Mouse (Mus musculus) activated CD4-positive, CD25-positive, alpha-beta regulatory T cell, adult 4 months (primary cell): Measurements from ENCODE around the gene Pou2f2. TPM values are rescaled to one million over a fixed set of nuclear protein-coding genes. Genes with fewer than 3 reads are reported as not detected.
A peak's percentile ranks its signal among the peaks of the same experiment; 100 is the strongest.

ENCODE experiments used
- ATAC-seq: one replicate; pipeline ENCODE4 v1.8.0; 2017
- polyA plus RNA-seq, 2 experiments: library from polyadenylated mRNA; unstranded; fragments of 100-300 nt; shearing (Covaris generic); gene quantifications; one replicate each; pipeline ENCODE4 v1.2.1; 2017

Pou2f2 gene
- polyA plus RNA-seq, 2 experiments from 2014 or later: 19.1 to 25.3 TPM

- ATAC-seq: no peak
Observed at GRCm38 (mm10) chr7:25141761-25142160, 37.8 kb downstream of the Pou2f2 start.

GRCm38 (mm10) chr7:25137553-25137952 lies 42.0 kb downstream of the Pou2f2 start:
- no peak for ATAC-seq

GRCm38 (mm10) chr7:25133092-25134049 lies 46.2 kb downstream of the Pou2f2 start:
- peak; percentile 34 for ATAC-seq

GRCm38 (mm10) chr7:25132318-25132960 lies 47.1 kb downstream of the Pou2f2 start:
- peak; percentile 83 for ATAC-seq

DNA sequence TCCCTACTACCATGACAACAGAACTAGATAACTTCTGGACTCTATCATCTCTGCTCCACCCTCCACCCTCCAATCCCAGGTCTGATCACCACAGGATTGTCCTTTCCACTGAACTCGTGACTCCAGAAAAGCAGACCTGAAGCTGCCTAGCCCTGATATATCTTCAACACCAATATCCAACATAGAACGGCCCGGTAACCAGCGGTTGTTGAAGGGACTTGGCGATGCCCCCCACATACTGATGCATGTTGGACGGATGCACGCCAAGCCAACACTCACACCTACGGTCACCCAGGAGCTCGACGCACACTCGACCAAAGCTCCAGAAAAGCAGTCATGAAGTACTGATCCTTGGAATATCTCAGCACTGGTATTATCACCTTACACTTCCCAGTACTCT lies 48.3 kb downstream of the Pou2f2 start:
- no peak for ATAC-seq

- no peak for ATAC-seq
Observed at GRCm38 (mm10) chr7:25130565-25130964, 49.0 kb downstream of the Pou2f2 start.

DNA sequence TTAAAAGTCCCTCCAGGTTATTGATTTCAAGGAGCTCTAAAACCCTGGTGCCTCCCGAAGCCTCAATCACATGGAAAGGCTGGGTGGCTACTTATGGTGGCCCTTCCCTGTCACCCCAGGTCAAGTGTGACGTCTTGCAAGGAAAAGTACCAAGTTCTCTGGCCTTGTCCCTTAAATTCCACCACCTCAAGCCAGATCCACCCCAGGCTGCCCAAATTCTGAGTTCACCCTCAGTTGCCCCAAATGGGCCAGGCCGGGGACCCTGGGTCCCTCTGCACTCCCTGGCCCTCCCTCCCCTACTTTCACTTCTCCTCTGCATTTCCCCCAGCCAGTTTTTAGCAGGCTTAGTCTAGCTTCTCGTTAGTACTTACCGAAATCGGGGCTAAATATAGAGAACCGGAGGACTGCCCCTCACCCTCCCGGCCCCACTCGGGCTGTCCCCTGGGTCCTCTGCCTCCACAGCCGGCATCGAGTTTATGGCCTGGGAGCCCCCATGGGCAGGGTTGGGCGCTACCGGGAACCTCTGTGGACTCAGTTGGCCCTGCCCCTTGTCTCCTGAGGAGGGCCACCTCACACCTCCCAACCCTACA lies 50.0 kb downstream of the Pou2f2 start:
- ATAC-seq: no peak

DNA sequence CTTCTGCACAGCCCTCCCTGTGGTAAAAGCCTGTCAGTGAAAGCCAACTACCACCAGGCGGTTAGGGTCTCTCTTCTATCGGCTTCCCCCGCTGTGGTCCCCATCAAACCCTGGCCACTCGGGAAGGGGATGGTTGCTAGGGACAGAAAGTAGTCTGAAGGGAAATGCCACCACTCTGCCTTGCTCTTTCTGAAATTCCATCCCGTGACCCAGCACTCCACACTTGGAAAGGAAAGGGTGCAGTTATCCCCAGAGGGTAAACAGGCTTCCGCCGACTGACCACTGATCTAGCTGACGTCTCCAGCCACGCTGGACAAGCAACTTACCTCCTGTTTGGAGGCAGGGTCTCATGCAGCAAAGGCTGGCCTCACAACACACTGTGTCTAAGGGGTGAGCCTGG lies 51.6 kb downstream of the Pou2f2 start:
- no peak for ATAC-seq

- ATAC-seq: no peak
Observed at GRCm38 (mm10) chr7:25125716-25126281, 53.7 kb downstream of the Pou2f2 start.

DNA sequence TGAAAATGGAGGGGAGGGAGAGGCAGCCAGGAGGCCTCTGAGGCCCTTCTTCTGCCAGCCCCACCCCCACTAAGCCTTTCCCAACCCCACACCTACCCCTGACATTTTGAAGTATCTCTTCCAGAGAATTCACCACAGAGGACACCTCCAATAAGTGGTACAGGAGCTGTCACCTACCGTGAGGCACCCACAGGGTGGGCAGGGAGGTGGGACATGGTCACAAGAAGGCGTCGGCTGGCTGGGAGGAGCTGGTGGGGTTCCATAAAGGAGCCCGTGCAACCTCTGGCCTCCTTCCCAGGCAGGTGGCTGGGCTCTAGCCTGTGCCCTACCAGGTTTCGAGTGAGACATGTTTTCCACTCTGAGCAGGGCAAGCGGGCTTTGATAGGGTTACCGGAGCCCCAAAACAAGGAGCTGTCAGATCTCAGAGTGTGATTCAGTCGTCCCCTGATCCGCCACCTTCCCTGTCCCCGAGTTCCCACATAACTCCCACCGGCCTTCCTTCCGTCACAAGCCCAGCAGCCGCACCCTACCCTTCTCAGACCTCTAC lies 58.2 kb downstream of the Pou2f2 start:
- peak; percentile 24 for ATAC-seq

- ATAC-seq: peak; percentile 85
Observed at GRCm38 (mm10) chr7:25120061-25120834, 59.3 kb downstream of the Pou2f2 start.

GRCm38 (mm10) chr7:25112956-25113603 lies 66.4 kb downstream of the Pou2f2 start:
- ATAC-seq: no peak

- ATAC-seq: no peak
Observed at GRCm38 (mm10) chr7:25112178-25112955, 67.2 kb downstream of the Pou2f2 start.

- no peak for ATAC-seq
Observed at GRCm38 (mm10) chr7:25110336-25110735, 69.2 kb downstream of the Pou2f2 start.

- ATAC-seq: no peak
Observed at GRCm38 (mm10) chr7:25109355-25109754, 70.2 kb downstream of the Pou2f2 start.

DNA sequence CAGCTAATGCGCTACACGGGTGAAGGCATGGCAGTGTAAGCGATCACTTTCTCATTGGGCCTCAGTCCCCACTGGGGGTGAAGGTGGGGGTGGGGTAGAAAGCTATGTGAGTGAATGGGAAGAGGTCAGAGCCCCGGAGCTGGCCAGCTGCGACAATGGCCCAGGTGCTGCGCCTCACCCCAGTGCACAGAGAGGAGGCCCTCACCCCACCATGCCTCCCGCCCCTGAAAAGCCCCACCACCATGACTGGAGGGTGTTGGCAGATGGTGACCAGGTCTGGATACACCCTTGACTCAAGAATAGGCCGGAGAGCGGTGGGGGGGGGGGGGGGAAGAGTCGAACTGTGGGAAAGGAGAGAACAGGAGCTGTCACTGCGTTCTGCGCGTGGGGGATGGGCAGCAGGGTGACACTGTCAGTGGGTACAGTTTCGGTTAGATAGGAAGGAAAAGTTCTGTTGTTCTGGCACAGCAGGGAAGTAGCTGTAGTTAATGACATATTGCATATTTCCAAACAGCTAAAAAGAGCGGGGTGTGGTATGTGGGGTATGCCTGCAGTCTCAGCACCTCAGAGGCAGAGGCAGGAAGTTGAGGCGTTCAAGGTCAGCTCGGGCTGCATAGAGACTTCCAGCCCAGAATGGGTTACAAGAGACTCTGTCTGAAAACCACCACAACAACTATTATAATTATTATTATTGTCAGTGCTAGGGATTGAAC lies 72.6 kb downstream of the Pou2f2 start:
- ATAC-seq: peak; percentile 57

- peak; percentile 80 for ATAC-seq
Observed at GRCm38 (mm10) chr7:25105411-25106160, 73.9 kb downstream of the Pou2f2 start.

DNA sequence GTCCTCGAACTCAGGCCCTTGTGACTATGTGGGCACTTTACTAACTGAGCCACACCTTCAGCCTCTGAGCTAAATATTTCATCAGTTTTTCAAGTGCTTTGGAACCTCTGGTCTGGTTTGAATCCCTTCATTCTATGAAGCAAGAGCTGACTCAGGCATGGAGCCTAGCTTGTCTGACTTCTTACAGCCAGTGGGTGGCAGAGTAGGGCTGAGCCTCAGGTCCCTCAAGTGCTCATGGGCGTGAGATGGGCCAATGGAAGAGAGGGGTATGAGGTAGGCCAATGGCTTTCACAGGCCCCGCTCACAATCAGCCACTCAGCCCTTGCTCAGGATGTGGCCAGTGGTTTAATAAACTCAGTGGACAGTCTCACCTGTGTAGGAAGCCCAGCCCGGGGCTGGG lies 79.9 kb downstream of the Pou2f2 start:
- no peak for ATAC-seq

GRCm38 (mm10) chr7:25098169-25098568 lies 81.4 kb downstream of the Pou2f2 start:
- ATAC-seq: no peak
